Mouse (Mus musculus) small intestine, adult 2 months (tissue): ENCODE measurements around the gene Slc37a1. TPM values are rescaled to one million over a fixed set of nuclear protein-coding genes. Genes with fewer than 3 reads are reported as not detected.

ENCODE experiments used
- H3K27ac ChIP-seq: fragments of 200-500 bp; 2 replicates; pipeline ENCODE4 v1.5.1; 2012; ENCODE audit warnings: low read depth, low read length, control low read depth, inconsistent platforms; ENCODE audit not compliant: insufficient read depth
- H3K27me3 ChIP-seq: fragments of 200-500 bp; 2 replicates; pipeline ENCODE4 v1.6.1; 2012; ENCODE audit warnings: mild to moderate bottlenecking, moderate library complexity, low read length, inconsistent platforms; ENCODE audit not compliant: control insufficient read depth, insufficient read depth
- H3K36me3 ChIP-seq: fragments of 200-500 bp; 2 replicates; pipeline ENCODE4 v1.6.1; 2012; ENCODE audit warnings: mild to moderate bottlenecking, low read length, control low read depth, inconsistent platforms; ENCODE audit not compliant: control insufficient read depth, insufficient read depth
- H3K4me1 ChIP-seq: fragments of 200-500 bp; 2 replicates; pipeline ENCODE4 v1.6.1; 2012; ENCODE audit warnings: low read length, inconsistent platforms, mixed read lengths; ENCODE audit not compliant: control insufficient read depth, insufficient read depth, insufficient read length
- H3K4me3 ChIP-seq: fragments of 200-500 bp; 2 replicates; pipeline ENCODE4 v1.5.1; 2012; ENCODE audit warnings: low read depth, mild to moderate bottlenecking, control low read depth, inconsistent platforms, low read length, moderate library complexity
- CTCF ChIP-seq: fragments of 200-500 bp; IDR thresholded peaks from 2 replicates; pipeline ENCODE4 v1.5.1; 2012; ENCODE audit warnings: low read depth, mild to moderate bottlenecking, control low read depth, inconsistent platforms, low read length, moderate library complexity, mixed read lengths; ENCODE audit not compliant: insufficient replicate concordance, insufficient read length; ENCODE audit errors: extremely low read depth
- POLR2A ChIP-seq: fragments of 200-500 bp; IDR thresholded peaks from 2 replicates; pipeline ENCODE4 v1.6.1; 2012; ENCODE audit warnings: low read depth, mild to moderate bottlenecking, control low read depth, inconsistent platforms, low read length, moderate library complexity
- WGBS: fragments of 180-500 bp; shearing (Covaris S2); methylation state at CpG from one replicate; pipeline ENCODE4 v1.1.7; 2018; 5-methylcytosine and 5-hydroxymethylcytosine counted together
- polyA plus RNA-seq: library from polyadenylated mRNA; depleted of rRNA; stranded (reverse); fragments of >200 nt; gene quantifications from 2 replicates; pipeline ENCODE4 v1.2.3, GENCODE M21; 2012

Gene Slc37a1
- polyA plus RNA-seq, 1 experiment: 145 TPM

DNA sequence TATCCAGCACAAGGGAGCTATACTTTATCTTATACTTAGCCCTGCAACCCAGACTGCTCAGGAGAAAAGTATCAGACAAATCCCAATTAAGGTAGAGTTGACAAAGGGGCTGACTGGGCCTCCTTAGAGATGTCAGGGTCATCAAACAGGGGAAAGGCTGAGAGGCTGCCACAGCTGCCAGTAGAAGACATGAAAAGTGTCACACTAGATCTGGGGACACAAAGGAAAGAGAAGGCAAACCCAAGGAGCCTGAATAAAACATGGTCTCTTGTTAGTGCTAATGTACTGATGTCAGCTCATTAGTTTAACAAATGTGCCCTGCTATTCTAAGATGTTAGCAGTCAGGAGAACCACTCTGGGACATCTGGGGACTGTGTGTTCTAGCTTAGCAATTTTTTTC lies 84.3 kb downstream of the Slc37a1 start:
- TF ChIP-seq POLR2A (no peak), CTCF (no peak)
- Histone ChIP-seq H3K4me3 (no peak overlapping the region), H3K36me3 (no peaks in the 10 kb centered on the region), H3K27me3 (no peaks in the 10 kb centered on the region), H3K27ac (no peak overlapping the region), H3K4me1 (peaks cover under 1% of the 10 kb centered on the region; the same call in 1 of the 2 replicates)

DNA sequence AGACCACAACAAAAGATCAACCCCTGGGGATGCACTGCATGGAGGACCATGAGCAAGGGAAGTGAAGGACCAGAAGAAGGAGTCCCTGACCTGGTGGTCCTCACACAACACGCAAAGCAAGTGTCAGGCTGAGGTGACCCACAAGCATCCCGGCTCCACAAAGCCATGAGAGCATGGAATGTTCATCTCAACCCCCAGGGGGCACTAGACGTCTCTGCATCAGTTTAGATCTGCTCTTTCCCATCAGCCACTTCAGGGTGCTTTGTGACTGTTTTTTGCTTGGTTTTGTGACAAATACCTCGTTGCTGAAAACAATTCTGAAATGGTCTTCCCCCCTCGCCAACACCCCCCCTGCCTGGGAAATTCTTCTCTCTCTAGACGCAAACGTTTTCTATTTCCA lies 91.4 kb downstream of the Slc37a1 start:
- Histone ChIP-seq H3K27me3 (no peaks in the 10 kb centered on the region), H3K27ac (no peak overlapping the region), H3K4me3 (no peak overlapping the region), H3K4me1 (peaks cover 11% of the 10 kb centered on the region; the same call in 1 of the 2 replicates), H3K36me3 (no peaks in the 10 kb centered on the region)
- WGBS: 19% methylated on average over 7 of the region's 7 CpGs
- TF ChIP-seq CTCF (peak; percentile 72; the same call in 1 of the 2 replicates), POLR2A (no peak; the same call in 1 of the 2 replicates)

- no peak overlapping the region for H3K4me3 ChIP-seq
- H3K4me1 ChIP-seq: peaks cover 11% of the 10 kb centered on the region; the same call in 1 of the 2 replicates
- no peaks in the 10 kb centered on the region for H3K27me3 ChIP-seq
- no peaks in the 10 kb centered on the region for H3K36me3 ChIP-seq
- 75% methylated on average over 10 of the region's 10 CpGs for WGBS
- TF ChIP-seq CTCF: no peak
- no peak for TF ChIP-seq POLR2A
- H3K27ac ChIP-seq: no peak overlapping the region
These were observed 91.8 kb downstream of the Slc37a1 start for GRCm38 (mm10) chr17:31378361-31378761.

- H3K4me3 ChIP-seq: no peak overlapping the region
- peaks cover 13% of the 10 kb centered on the region; the same call in 1 of the 2 replicates for H3K4me1 ChIP-seq
- H3K36me3 ChIP-seq: no peaks in the 10 kb centered on the region
- no peak for TF ChIP-seq POLR2A
- 83% methylated on average over 2 of the region's 2 CpGs for WGBS
- H3K27ac ChIP-seq: no peak overlapping the region
- H3K27me3 ChIP-seq: no peaks in the 10 kb centered on the region
These were observed 92.5 kb downstream of the Slc37a1 start for GRCm38 (mm10) chr17:31379086-31379485.

DNA sequence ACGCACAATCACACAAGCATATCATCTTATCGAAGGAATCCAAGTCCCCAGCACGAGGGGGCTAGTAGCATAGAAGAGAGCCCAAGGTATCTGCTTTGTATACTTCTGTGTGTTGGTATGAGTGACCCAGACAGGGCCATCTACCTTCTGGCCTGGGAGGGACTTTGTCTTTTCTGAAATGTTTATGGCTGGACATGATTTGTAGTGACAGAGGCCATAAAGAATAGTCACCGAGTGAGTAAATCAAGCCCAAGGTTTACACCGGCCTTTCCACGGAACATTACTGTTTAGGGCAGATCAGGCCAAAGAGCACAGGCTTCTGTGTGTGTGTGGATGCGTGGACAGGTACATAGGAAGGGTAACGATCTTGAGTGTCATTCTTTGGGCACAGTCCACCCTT lies 93.3 kb downstream of the Slc37a1 start:
- whole genome bisulfite sequencing: 42% methylated on average over 8 of the region's 8 CpGs

GRCm38 (mm10) chr17:31383320-31383719 lies 96.7 kb downstream of the Slc37a1 start:
- peaks cover 31% of the 10 kb centered on the region; the same call in 1 of the 2 replicates for H3K4me1 ChIP-seq
- peak; percentile 45; the same call in 1 of the 2 replicates for TF ChIP-seq POLR2A
- peak; percentile 36; the same call in 1 of the 2 replicates for TF ChIP-seq CTCF
- 27% methylated on average over 6 of the region's 6 CpGs for WGBS
- H3K4me3 ChIP-seq: no peak overlapping the region
- no peaks in the 10 kb centered on the region for H3K36me3 ChIP-seq
- no peaks in the 10 kb centered on the region for H3K27me3 ChIP-seq
- H3K27ac ChIP-seq: peak overlapping the region; percentile 73

More for the DNA sequence above, 93.3 kb downstream of the Slc37a1 start:
- no peaks in the 10 kb centered on the region for H3K27me3 ChIP-seq
- TF ChIP-seq CTCF: no peak
- no peak for TF ChIP-seq POLR2A
- no peak overlapping the region for H3K4me3 ChIP-seq
- H3K4me1 ChIP-seq: peaks cover 21% of the 10 kb centered on the region; the same call in 1 of the 2 replicates
- peak overlapping the region; percentile 75 for H3K27ac ChIP-seq
- H3K36me3 ChIP-seq: no peaks in the 10 kb centered on the region

GRCm38 (mm10) chr17:31384968-31385627 lies 98.5 kb downstream of the Slc37a1 start:
- TF ChIP-seq POLR2A: no peak
- no peak for TF ChIP-seq CTCF
- H3K4me1 ChIP-seq: peaks cover 42% of the 10 kb centered on the region
- H3K27me3 ChIP-seq: no peaks in the 10 kb centered on the region
- 43% methylated on average over 8 of the region's 8 CpGs for WGBS
- H3K27ac ChIP-seq: no peak overlapping the region
- H3K4me3 ChIP-seq: no peak overlapping the region
- no peaks in the 10 kb centered on the region for H3K36me3 ChIP-seq
